10 mouse cellular contexts compared by ENCODE assay signal in genomic region chr11:81148423-81148822, GRCm38 (mm10).
DNase-seq lines count a peak whose midpoint lies in the region; ATAC-seq and TF ChIP-seq lines count a peak whose summit lies in the region.
"Had no signal": no experiment of that assay in that cellular context is flagged by ENCODE, and none has a peak within 500 bp of the region (broad histone marks: within the 10 kb centered on the region; RNA-seq: fewer than 3 reads in every experiment).

No protein-coding gene starts in this region.

- no peak overlapping the region for H3K4me3 ChIP-seq in midbrain, embryonic 16.5 days (ENCODE audit: low read depth, low read length)
- H3K4me3 ChIP-seq in midbrain, embryonic 13.5 days (replicated peaks), result no peak overlapping the region
- peak overlapping the region; percentile 20 for H3K4me3 ChIP-seq in layer of hippocampus, adult 2 months
- H3K4me3 ChIP-seq in stomach, postnatal 0 days (ENCODE audit: low read depth, low read length), result no peak overlapping the region
- H3K4me3 ChIP-seq in intestine, embryonic 16.5 days (ENCODE audit: low read length), result no peak overlapping the region
- H3K4me3 ChIP-seq: erythroblast, embryonic 14.5 days; lung, embryonic 15.5 days had no signal

- peaks cover 3% of the 10 kb centered on the region; the same call in 1 of the 2 replicates for H3K27me3 ChIP-seq in midbrain, embryonic 16.5 days (ENCODE audit: control insufficient read depth, insufficient read depth, low read depth, low read length)
- H3K27me3 ChIP-seq in midbrain, embryonic 13.5 days, result peaks cover 25% of the 10 kb centered on the region
- peaks cover 10% of the 10 kb centered on the region; the same call in 1 of the 2 replicates for H3K27me3 ChIP-seq in stomach, postnatal 0 days (ENCODE audit: control insufficient read depth, insufficient read depth, low read length)
- H3K27me3 ChIP-seq in intestine, embryonic 16.5 days (replicated peaks; ENCODE audit: control insufficient read depth, insufficient read depth, low read length), result peaks cover 36% of the 10 kb centered on the region

- H3K4me2 ChIP-seq in midbrain, embryonic 16.5 days (ENCODE audit: low read length), result peak overlapping the region; percentile 22
- H3K4me2 ChIP-seq in midbrain, embryonic 13.5 days (replicated peaks), result no peak overlapping the region
- H3K4me2 ChIP-seq in stomach, postnatal 0 days (replicated peaks; ENCODE audit: low read depth), result no peak overlapping the region
- no peak overlapping the region for H3K4me2 ChIP-seq in intestine, embryonic 16.5 days (ENCODE audit: low read depth, low read length)
- H3K4me2 ChIP-seq: lung, embryonic 15.5 days had no signal

- no peaks in the 10 kb centered on the region for H3K9me3 ChIP-seq in midbrain, embryonic 16.5 days (replicated peaks; ENCODE audit: control insufficient read depth, low read length, poor library complexity, severe bottlenecking)
- no peaks in the 10 kb centered on the region for H3K9me3 ChIP-seq in midbrain, embryonic 13.5 days
- no peaks in the 10 kb centered on the region for H3K9me3 ChIP-seq in stomach, postnatal 0 days (ENCODE audit: control insufficient read depth, low read length)
- no peaks in the 10 kb centered on the region for H3K9me3 ChIP-seq in intestine, embryonic 16.5 days (ENCODE audit: control insufficient read depth, low read length)
- H3K9me3 ChIP-seq: lung, embryonic 15.5 days had no signal

- peaks cover 8% of the 10 kb centered on the region; the same call in 1 of the 2 replicates for H3K4me1 ChIP-seq in midbrain, embryonic 16.5 days (ENCODE audit: control insufficient read depth, insufficient read depth, low read length)
- H3K4me1 ChIP-seq in midbrain, embryonic 13.5 days (replicated peaks), result peaks cover 21% of the 10 kb centered on the region
- H3K4me1 ChIP-seq in stomach, postnatal 0 days (replicated peaks; ENCODE audit: control insufficient read depth, insufficient read depth), result 0 out of 2 replicates have a peak, but pooled peaks cover 2% of the 10 kb centered on the region
- peaks cover 20% of the 10 kb centered on the region for H3K4me1 ChIP-seq in intestine, embryonic 16.5 days (ENCODE audit: control insufficient read depth, insufficient read depth, low read length)

- 74% methylated on average over 10 of the region's 10 CpGs for WGBS in midbrain, embryonic 16.5 days
- WGBS in midbrain, embryonic 13.5 days, result 81% methylated on average over 10 of the region's 10 CpGs
- 56% methylated on average over 10 of the region's 10 CpGs for WGBS in stomach, postnatal 0 days
- WGBS in intestine, embryonic 16.5 days, result 60% methylated on average over 10 of the region's 10 CpGs

- ATAC-seq in midbrain, embryonic 16.5 days, result no peak
- ATAC-seq in midbrain, embryonic 13.5 days, result no peak
- ATAC-seq in stomach, postnatal 0 days (ENCODE audit: low FRiP score, low TSS enrichment), result no peak
- ATAC-seq in intestine, embryonic 16.5 days, result no peak

- no peak overlapping the region for H3K27ac ChIP-seq in midbrain, embryonic 16.5 days (ENCODE audit: low read length)
- no peak overlapping the region for H3K27ac ChIP-seq in midbrain, embryonic 13.5 days
- peak overlapping the region; percentile 54 for H3K27ac ChIP-seq in layer of hippocampus, adult 2 months
- H3K27ac ChIP-seq in stomach, postnatal 0 days (replicated peaks), result no peak overlapping the region
- no peak overlapping the region for H3K27ac ChIP-seq in intestine, embryonic 16.5 days (ENCODE audit: low read length)
- H3K27ac ChIP-seq: lung, embryonic 15.5 days had no signal

- TF ChIP-seq EP300 in stomach, postnatal 0 days (optimal IDR thresholded peaks at IDR 0.05), result no peak

- no peak for TF ChIP-seq CTCF in layer of hippocampus, adult 2 months (conservative IDR thresholded peaks at IDR 0.05)
- TF ChIP-seq CTCF in stomach, postnatal 0 days (IDR thresholded peaks at IDR 0.05; ENCODE audit: low read depth), result no peak

- no peaks in the 10 kb centered on the region for H3K36me3 ChIP-seq in midbrain, embryonic 16.5 days (ENCODE audit: control insufficient read depth, insufficient read depth, low read length)
- H3K36me3 ChIP-seq in midbrain, embryonic 13.5 days, result no peaks in the 10 kb centered on the region
- no peaks in the 10 kb centered on the region for H3K36me3 ChIP-seq in stomach, postnatal 0 days (ENCODE audit: control insufficient read depth, insufficient read depth, low read length)
- no peaks in the 10 kb centered on the region for H3K36me3 ChIP-seq in intestine, embryonic 16.5 days (ENCODE audit: control insufficient read depth, insufficient read depth, low read length)
- H3K36me3 ChIP-seq: lung, embryonic 15.5 days had no signal

- DNase-seq in embryo, embryonic 10 days (ENCODE audit: low spot score), result peak; percentile 16
- DNase-seq in embryo, embryonic 10.5 days (ENCODE audit: low spot score), result no peak
- peak; percentile 35 to 50 for DNase-seq in layer of hippocampus, adult 2 months (ENCODE audit: low spot score in 2 of 2)
- DNase-seq in right cerebral cortex, postnatal 10 days (ENCODE audit: low spot score in 2 of 2), result peak; percentile 78 to 82
- no peak for DNase-seq in stomach, postnatal 0 days (ENCODE audit: low spot score)

- no peak overlapping the region for H3K9ac ChIP-seq in midbrain, embryonic 16.5 days (ENCODE audit: low read depth, low read length)
- H3K9ac ChIP-seq in midbrain, embryonic 13.5 days (replicated peaks), result no peak overlapping the region
- no peak overlapping the region for H3K9ac ChIP-seq in stomach, postnatal 0 days (ENCODE audit: low read length)
- H3K9ac ChIP-seq in intestine, embryonic 16.5 days (ENCODE audit: low read depth, low read length), result no peak overlapping the region
- H3K9ac ChIP-seq: lung, embryonic 15.5 days had no signal

Comparison
In these comparisons a context has a peak if more than half of its experiments do, and no peak if none do; other contexts are left out.
1. DNase-seq: peak in embryo, embryonic 10 days (single experiment), layer of hippocampus, adult 2 months (2 of 2) and right cerebral cortex, postnatal 10 days (2 of 2); none in embryo, embryonic 10.5 days (single experiment) and stomach, postnatal 0 days (single experiment).